Mouse (Mus musculus): ENCODE measurements around the gene Atr. TPM values are rescaled to one million over a fixed set of nuclear protein-coding genes. Genes with fewer than 3 reads are reported as not detected.
"Not testable (repeated sequence)": the region's sequence is repeated elsewhere in the genome, so short reads cannot be mapped to it uniquely, and the experiment has no call there.

Atr gene
- total and polyA plus RNA-seq, 2 experiments from 2014 or later: 4.9 to 25.9 TPM

GRCm38 (mm10) chr9:95958041-95958730, 100.8 kb downstream of the Atr start:
- ATAC-seq (no peak), DNase-seq (no peak)
- H3K4me1 ChIP-seq (ENCODE audit: insufficient read depth): peaks cover 4% of the 10 kb centered on the region; the same call in 1 of the 2 replicates
- H3K36me3 ChIP-seq (ENCODE audit: insufficient read depth): no peaks in the 10 kb centered on the region
- TF ChIP-seq CTCF (IDR thresholded peaks at IDR 0.05; ENCODE audit: low read depth): no peak
- WGBS: 93% methylated on average over 7 of the region's 7 CpGs
- H3K27me3 ChIP-seq (ENCODE audit: insufficient read depth, low read length): no peaks in the 10 kb centered on the region
- H3K9ac ChIP-seq: no peak overlapping the region
- H3K27ac ChIP-seq (ENCODE audit: low read depth, low read length): no peak overlapping the region
- no peaks in the 10 kb centered on the region for H3K9me3 ChIP-seq (ENCODE audit: low read length)
- H3K4me2 ChIP-seq (ENCODE audit: low read depth): no peak overlapping the region
- H3K4me3 ChIP-seq (ENCODE audit: low read depth, low read length): no peak overlapping the region

GRCm38 (mm10) chr9:95958731-95959105, 101.3 kb downstream of the Atr start:
- H3K27ac ChIP-seq (ENCODE audit: low read depth, low read length); H3K9me3 ChIP-seq (ENCODE audit: low read length); H3K4me2 ChIP-seq (ENCODE audit: low read depth); H3K27me3 ChIP-seq (ENCODE audit: insufficient read depth, low read length); ATAC-seq; H3K9ac ChIP-seq; H3K36me3 ChIP-seq (ENCODE audit: insufficient read depth); H3K4me1 ChIP-seq (ENCODE audit: insufficient read depth); DNase-seq; H3K4me3 ChIP-seq (ENCODE audit: low read depth, low read length): not testable (repeated sequence)
- WGBS: 91% methylated on average over 2 of the region's 2 CpGs

DNA sequence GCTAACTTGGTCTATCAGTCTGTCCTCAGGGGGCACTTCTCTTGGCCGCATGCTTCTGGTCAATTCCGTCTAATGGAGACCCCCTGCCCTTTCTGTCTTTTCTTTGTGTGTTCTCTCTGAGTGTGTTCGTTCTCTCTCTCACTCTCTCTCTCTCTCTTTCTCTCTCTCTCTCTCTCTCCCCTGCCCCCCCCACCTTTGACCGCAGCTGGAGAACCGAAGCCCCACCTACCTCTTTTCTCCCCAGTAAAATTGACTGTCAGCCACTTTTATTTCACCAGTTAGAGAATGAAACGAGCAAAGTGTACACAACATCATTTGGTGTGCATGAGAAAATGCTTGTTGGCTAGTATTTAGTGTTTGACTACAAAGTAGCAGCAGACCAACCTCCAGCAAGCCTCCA, 101.8 kb downstream of the Atr start:
- Histone ChIP-seq H3K36me3 (ENCODE audit: insufficient read depth) (peaks cover 1% of the 10 kb centered on the region), H3K4me2 (ENCODE audit: low read depth) (no peak overlapping the region), H3K27ac (ENCODE audit: low read depth, low read length) (no peak overlapping the region), H3K9ac (no peak overlapping the region), H3K4me1 (ENCODE audit: insufficient read depth) (no peaks in the 10 kb centered on the region), H3K4me3 (ENCODE audit: low read depth, low read length) (no peak overlapping the region), H3K9me3 (ENCODE audit: low read length) (no peaks in the 10 kb centered on the region), H3K27me3 (ENCODE audit: insufficient read depth, low read length) (no peaks in the 10 kb centered on the region)
- no peak for TF ChIP-seq CTCF (IDR thresholded peaks at IDR 0.05; ENCODE audit: low read depth)
- DNase-seq (no peak), ATAC-seq (no peak)
- WGBS: 65% methylated on average over 6 of the region's 6 CpGs

DNA sequence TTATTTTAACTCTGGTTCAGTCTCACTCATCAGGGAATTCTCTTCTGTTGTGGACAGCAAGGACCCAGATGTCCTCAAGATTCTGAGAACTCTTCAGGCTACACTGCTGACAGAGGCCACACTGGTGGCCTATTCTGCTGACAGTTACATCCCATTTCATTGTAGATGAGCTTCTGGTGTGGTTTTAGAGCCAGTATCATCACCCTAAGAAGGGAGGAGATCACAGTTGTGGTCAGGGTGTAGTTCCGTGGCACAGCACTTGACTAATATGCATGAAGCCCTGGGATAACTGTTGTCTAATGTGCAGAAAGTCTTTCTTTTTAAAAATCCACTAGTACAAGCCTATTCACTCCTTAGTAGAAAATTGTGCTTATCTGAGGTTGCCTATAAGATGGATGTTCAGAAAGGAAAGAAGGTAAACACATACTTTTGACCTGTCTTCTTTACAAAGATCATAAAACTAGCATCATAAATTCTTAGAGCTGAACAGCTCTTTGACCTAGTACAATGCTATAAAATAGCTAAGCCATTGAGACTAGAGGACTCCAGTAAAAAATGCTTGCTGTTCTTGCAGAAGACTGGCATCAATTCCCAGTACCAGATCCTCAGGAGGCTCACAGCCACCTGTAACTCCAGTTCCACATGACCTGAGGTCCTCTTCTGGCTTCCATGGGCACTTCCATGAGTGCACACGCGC, 102.5 kb downstream of the Atr start:
- no peak overlapping the region for H3K4me3 ChIP-seq (ENCODE audit: low read depth, low read length)
- no peaks in the 10 kb centered on the region for H3K4me1 ChIP-seq (ENCODE audit: insufficient read depth)
- no peaks in the 10 kb centered on the region for H3K9me3 ChIP-seq (ENCODE audit: low read length)
- 95% methylated on average over 3 of the region's 3 CpGs for WGBS
- no peak overlapping the region for H3K9ac ChIP-seq
- H3K4me2 ChIP-seq (ENCODE audit: low read depth): no peak overlapping the region
- H3K27me3 ChIP-seq (ENCODE audit: insufficient read depth, low read length): no peaks in the 10 kb centered on the region
- ATAC-seq (no peak), DNase-seq (no peak)
- peaks cover 8% of the 10 kb centered on the region for H3K36me3 ChIP-seq (ENCODE audit: insufficient read depth)
- H3K27ac ChIP-seq (ENCODE audit: low read depth, low read length): no peak overlapping the region
- TF ChIP-seq CTCF (IDR thresholded peaks at IDR 0.05; ENCODE audit: low read depth): no peak

- Histone ChIP-seq H3K9ac (no peak overlapping the region), H3K36me3 (ENCODE audit: insufficient read depth) (peaks cover 10% of the 10 kb centered on the region), H3K27ac (ENCODE audit: low read depth, low read length) (no peak overlapping the region), H3K9me3 (ENCODE audit: low read length) (no peaks in the 10 kb centered on the region), H3K4me3 (ENCODE audit: low read depth, low read length) (no peak overlapping the region), H3K4me1 (ENCODE audit: insufficient read depth) (no peaks in the 10 kb centered on the region), H3K27me3 (ENCODE audit: insufficient read depth, low read length) (no peaks in the 10 kb centered on the region), H3K4me2 (ENCODE audit: low read depth) (no peak overlapping the region)
- no peak for TF ChIP-seq CTCF (IDR thresholded peaks at IDR 0.05; ENCODE audit: low read depth)
- ATAC-seq (no peak), DNase-seq (no peak)
These were observed 103.7 kb downstream of the Atr start for GRCm38 (mm10) chr9:95961058-95961457.

- TF ChIP-seq CTCF (IDR thresholded peaks at IDR 0.05; ENCODE audit: low read depth): no peak
- no peak for ATAC-seq
- 97% methylated on average over 13 of the region's 13 CpGs for WGBS
- H3K4me2 ChIP-seq (ENCODE audit: low read depth): no peak overlapping the region
- DNase-seq: no peak
- no peak overlapping the region for H3K4me3 ChIP-seq (ENCODE audit: low read depth, low read length)
- H3K27ac ChIP-seq (ENCODE audit: low read depth, low read length): no peak overlapping the region
- H3K36me3 ChIP-seq (ENCODE audit: insufficient read depth): peaks cover 26% of the 10 kb centered on the region
- H3K9me3 ChIP-seq (ENCODE audit: low read length): no peaks in the 10 kb centered on the region
- H3K27me3 ChIP-seq (ENCODE audit: insufficient read depth, low read length): no peaks in the 10 kb centered on the region
- H3K4me1 ChIP-seq (ENCODE audit: insufficient read depth): no peaks in the 10 kb centered on the region
- H3K9ac ChIP-seq: no peak overlapping the region
These were observed 106.6 kb downstream of the Atr start for GRCm38 (mm10) chr9:95964037-95964436.

DNA sequence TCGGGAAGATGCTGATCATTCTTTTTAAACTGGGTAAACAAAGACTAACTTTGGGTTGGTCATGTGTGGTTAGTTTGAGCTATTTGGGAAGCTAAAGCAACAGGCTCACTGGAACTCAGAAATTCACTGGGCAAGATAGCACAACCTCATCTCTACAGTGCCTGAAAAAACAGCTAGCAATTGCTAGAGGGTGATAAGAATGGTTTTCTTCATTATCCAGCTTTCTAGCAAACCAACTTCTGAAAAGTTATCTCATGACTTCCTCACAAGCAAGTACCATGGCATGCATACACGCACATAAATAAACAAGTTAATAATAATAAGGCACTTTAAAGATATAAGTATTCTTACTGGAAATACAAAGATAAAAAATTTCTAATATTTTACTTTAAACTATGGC, 120.9 kb downstream of the Atr start:
- no peak for TF ChIP-seq CTCF (IDR thresholded peaks at IDR 0.05; ENCODE audit: low read depth)
- DNase-seq: no peak
- Histone ChIP-seq H3K27ac (ENCODE audit: low read depth, low read length) (no peak overlapping the region), H3K27me3 (ENCODE audit: insufficient read depth, low read length) (no peaks in the 10 kb centered on the region), H3K9me3 (ENCODE audit: low read length) (no peaks in the 10 kb centered on the region), H3K9ac (no peak overlapping the region), H3K36me3 (ENCODE audit: insufficient read depth) (peaks cover 54% of the 10 kb centered on the region), H3K4me1 (ENCODE audit: insufficient read depth) (no peaks in the 10 kb centered on the region), H3K4me2 (ENCODE audit: low read depth) (no peak overlapping the region), H3K4me3 (ENCODE audit: low read depth, low read length) (no peak overlapping the region)
- WGBS: 97% methylated on average over 2 of the region's 2 CpGs
- ATAC-seq: no peak
